Mouse (Mus musculus) mouse trophoblast stem cell (cell line): ENCODE measurements around the gene Pafah2.

Source experiments
- in situ Hi-C, 2 experiments: fragments of 300-500 bp; cut with MseI, MboI; formaldehyde crosslinking; loops; 2 replicates in 1 of 2; 3 replicates in 1 of 2; pipeline ENCODE4 v1.15.1; 2025

Gene Pafah2

DNA sequence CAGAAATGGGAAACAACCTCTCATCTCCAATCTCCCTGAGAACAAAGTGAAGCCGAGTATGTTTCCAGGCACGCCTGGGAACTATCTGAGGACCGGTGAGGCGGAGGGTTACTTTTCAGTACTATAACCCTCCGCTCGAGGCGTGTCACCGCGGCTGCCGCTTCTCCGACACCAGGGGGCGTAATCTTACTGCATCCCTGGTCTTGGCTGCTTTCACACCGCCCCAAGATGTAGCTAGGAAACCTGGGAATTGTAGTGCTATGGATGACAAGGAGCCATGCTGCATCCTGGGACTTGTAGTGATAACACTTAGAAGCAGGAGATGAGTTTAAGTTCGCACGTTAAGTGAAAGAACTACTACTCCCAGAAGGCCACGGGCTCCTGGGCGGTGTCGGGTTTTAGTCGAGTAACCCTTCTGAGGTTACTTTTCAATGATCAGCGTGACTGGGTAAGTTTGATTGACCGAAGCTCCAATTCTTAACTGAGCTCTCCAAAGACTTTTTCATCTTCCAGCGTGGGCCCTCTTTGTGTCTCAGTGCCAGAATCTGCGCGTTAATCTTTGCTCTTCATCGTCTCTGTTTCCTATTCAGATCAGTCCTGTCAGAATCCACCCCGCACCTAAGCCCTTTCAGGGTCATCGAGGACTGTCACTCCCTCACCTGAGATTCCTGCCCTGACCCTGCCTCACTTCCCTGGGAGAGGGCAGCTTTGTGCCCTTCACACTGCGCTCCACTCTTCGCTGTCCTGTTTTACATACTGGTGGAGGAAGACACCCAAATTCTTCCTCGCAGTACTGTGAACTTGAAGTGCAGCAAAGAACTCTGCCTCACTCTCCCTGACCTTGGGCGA is at the start of gene Pafah2:
Gene Pafah2 (plus strand): TSS at position 344 of the 849 bp plus-strand sequence.
- in situ Hi-C loops, result loop anchor here in 1 of 2 experiments (5.0 kb wide), 1 partner anchor 81 kb away; no protein-coding TSS in a partner anchor

GRCm38 (mm10) chr4:134348078-134348477 is 48.0 kb upstream of the Pafah2 start:
- in situ Hi-C loops, result no loop called here

DNA sequence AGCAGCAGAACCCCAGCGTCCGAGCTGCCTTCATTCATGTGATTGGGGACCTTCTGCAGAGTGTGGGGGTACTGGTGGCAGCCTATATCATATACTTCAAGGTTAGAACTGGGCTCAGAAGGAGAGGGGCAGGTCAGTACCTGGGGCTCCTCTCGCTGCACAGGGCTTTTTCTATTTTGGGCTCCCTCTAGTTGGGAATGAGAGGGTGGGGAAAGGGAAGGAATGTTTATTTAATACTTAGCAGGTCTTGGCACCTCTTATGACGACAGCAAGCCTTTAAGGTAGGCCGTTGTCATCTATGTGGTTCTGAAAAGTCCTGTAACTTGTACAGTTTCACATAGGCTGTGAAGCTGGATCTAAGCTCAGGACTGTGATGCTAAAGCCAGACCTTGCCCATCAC is 47.6 kb upstream of the Pafah2 start:
- in situ Hi-C loops, result no loop called here

DNA sequence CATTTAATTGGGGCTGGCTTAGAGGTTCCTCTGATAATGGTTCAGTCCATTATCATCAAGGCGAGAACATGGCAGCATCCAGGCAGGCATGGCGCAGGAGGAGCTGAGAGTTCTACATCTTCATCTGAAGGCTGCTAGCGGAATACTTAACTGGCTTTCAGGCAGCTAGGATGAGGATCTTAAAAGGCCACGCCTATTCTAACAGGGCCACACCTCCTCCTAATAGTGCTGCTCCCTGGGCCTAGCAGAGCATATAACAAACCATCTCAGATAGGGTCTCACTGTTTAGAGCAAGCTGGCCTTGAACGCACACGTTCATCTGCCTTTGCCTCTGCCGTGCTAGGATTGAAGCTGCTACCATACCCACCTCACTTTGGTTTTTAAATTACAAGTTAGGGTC is 46.3 kb upstream of the Pafah2 start:
- in situ Hi-C loops, result no loop called here

DNA sequence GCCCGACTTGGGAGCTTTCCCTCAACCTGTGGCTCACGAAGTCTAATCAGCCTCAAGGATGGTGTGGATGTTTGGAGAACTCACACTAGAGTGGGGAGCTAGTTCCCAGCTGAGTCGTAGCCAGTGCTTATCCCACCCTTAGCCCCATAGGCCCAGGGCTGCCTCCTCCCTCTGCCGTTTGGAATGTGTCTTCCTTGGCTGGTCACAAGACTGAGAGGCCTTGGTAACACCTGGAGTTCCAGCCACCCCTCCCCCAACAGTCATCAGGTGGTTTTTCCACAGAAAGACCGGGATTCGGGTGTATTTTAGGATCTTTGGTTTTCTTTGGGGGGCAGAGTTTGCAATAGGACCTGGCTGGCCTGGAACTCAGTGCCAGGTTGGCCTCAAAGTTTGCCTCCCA is 45.5 kb upstream of the Pafah2 start:
- in situ Hi-C loops, result no loop called here

DNA sequence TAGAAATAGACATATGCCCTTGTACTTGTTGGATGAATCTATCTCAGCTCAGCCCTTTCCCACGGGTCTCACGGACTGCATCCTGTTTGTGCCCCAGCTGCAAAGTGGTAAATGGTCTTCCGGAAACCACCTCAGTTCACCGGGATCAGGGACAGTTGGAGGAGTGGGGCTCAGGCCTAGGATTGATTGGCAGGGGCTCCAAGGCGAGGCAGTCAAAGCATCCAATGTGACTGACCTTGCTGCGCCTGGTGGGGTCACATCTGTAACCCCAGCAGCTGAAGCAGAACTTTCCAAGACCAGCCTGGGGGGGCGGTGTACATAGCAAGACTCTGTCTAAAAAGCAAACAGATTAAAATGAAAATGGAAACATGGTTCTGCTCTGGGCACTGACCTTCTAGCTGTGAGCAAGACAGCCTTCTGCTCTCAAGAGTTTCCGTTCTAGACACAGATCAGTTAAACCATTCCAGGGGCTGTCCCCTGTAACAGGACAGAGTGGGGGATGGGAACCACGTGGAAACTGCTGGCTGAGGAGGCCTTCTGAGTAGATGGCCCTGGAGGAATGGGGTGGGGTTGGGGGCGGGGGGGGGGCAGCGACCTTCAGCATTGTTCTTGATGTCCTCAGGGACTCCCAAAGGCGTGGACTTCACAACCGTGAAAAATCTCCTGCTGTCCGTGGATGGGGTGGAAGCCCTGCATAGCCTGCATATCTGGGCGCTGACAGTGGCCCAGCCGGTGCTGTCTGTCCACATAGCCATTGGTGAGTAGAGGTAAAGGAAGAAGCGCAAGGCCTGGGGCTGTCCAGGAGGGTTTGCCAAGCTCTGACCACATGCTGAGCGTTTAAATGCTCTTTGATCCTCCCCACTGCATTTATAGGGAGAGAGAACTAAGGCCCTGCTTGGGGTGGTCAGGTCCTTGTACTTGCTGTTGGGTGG is 44.5 kb upstream of the Pafah2 start:
- in situ Hi-C loops, result no loop called here

- in situ Hi-C loops, result no loop called here
Measured at GRCm38 (mm10) chr4:134352261-134352707, 43.8 kb upstream of the Pafah2 start.

GRCm38 (mm10) chr4:134352929-134353328 is 43.2 kb upstream of the Pafah2 start:
- in situ Hi-C loops, result no loop called here

DNA sequence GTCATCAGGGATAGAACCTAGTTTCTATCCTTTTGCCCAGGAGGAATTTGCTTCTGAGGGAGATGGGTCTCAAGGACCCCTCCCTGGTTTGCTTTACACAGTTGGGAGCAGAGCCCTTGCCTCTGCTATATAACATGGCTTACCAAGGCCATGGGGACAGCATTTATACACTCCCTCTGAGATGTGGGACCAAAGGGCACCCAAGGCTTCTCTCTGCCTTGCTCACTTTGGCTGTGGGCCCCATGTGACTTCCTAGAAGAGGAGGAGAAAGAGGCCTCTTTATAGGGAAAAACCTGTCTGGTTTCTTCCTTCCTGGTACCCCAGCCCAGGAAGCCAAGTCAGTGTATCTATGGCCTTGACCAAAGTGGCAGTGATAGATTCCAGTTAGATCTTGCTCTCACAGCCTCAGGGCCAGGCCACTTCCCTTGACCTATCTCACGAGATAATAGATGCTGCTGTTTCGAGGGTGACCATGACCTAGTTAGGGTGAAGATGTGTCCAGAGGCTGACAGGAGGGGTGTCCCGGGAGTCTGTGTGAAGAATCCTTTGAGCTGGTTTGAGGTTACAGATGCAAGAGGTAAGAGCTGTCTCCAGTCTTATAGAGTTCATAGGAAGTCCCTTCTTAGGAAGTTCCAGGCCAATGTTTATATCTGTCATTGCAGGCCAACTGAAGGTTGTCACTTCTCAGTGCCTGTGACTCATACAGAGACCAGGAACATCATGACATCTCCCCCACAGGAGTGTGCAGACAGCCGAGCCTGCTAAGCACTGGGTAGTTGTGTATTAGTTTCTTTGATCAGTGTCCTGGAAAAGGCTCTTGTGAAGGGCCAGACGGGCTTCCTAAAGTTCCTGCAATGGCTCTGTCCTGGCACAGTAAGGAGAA is 42.4 kb upstream of the Pafah2 start:
- in situ Hi-C loops, result no loop called here

- in situ Hi-C loops, result no loop called here
Measured at GRCm38 (mm10) chr4:134355841-134356452, 40.2 kb upstream of the Pafah2 start.

DNA sequence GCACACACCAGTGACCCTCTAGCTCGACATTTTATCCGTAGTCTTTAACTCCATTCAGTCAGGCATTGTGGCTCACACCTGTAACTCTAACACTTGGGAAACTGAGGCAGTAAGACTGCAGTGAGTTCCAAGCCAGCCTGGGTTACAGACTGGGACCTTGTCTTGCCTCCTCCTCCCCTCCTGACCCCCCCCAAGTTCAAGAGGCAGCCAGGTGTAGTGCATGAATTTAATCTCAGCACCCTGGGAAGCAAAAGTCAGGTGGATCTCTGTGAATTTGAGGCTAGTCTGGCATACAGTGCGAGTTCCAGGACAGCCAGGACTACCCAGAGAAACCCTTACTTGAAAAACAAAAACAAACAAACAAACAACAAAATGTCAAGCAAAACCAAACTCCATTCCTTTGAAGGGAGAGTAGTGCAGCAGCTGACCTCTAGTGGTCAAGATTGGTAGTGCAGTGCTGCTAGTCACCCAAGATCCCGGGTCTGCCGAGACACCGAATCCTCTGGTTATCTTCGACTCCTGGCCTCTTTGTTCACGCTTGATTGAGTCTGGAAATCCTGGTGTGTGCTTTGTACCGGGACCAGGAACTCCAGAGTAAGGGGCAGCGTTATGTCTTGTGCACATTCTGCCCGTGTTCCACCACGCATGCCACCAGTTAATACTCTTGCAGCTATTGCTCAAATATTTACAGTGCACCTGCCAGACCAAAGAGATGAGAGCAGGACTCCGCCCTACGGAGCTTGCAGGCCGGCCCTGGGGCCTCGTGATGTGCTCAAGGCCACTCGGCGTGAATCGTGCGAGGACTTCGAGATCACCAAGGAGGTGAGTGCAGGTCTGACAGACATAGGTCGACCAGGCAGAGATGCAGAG is 39.3 kb upstream of the Pafah2 start:
- in situ Hi-C loops, result no loop called here

GRCm38 (mm10) chr4:134357461-134357771 is 38.7 kb upstream of the Pafah2 start:
- in situ Hi-C loops, result no loop called here

GRCm38 (mm10) chr4:134359649-134360048 is 36.5 kb upstream of the Pafah2 start:
- in situ Hi-C loops, result no loop called here

DNA sequence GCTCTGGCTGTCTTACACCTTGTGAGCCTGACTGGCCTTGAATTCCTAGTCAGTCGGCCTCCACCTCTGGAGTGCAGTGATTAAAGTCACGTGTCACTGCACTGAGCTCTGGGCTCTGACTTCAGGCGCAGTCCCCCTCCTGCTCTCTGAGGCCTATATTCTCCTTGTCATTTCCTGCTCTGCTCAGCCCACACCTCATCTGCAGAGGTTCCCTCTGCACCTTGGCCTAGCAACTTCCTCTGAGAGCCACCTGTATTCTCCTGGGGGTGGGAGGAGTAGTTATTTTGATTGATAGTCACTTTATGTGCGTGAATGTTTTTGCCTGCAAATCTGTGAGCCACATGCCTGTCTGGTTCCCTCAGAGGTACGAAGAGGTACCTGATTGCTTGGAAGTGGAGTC is 34.9 kb upstream of the Pafah2 start:
- in situ Hi-C loops, result no loop called here

- in situ Hi-C loops, result no loop called here
Measured at GRCm38 (mm10) chr4:134362124-134362523, 34.0 kb upstream of the Pafah2 start.

DNA sequence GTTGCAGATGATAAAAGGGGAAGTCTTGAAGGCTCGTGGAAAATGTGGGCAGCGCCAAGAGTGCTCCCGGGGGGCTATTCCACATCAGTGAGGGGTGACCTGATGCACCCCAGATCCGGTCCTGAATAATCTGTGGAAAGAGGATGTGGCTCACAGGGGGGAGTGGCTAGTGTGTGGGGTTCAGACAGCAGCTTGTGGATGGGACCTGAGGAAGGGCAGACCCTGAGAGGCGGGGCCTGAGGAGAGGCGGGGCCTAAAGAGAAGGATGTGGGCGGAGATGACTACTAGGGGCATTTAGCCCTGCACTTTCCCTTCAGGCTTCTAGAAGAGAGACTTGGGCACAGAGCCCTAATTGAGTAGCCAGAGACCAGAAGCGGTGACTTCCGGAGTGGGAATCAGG is 33.5 kb upstream of the Pafah2 start:
- in situ Hi-C loops, result no loop called here

DNA sequence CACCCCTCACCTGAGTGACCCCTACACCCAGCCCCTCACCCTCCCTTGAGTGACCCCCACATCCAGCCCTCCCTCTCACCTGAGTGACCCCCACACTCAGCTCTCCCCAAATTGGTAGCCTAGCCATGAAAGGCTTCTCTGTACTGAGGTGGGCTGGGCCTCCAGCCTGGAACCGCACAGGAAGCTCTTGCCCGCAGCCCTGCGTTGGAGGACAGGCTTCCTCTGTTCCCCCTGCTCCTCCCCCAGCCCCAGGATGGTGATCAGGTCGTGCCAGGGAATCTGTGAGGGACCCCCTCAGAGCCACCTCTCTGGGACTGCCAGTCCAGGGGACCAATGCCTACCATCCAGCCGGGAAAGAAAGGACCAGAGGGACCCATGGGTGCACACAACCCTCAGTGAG is 30.8 kb upstream of the Pafah2 start:
- in situ Hi-C loops, result no loop called here

GRCm38 (mm10) chr4:134370649-134371221 is 25.4 kb upstream of the Pafah2 start:
- in situ Hi-C loops, result no loop called here

DNA sequence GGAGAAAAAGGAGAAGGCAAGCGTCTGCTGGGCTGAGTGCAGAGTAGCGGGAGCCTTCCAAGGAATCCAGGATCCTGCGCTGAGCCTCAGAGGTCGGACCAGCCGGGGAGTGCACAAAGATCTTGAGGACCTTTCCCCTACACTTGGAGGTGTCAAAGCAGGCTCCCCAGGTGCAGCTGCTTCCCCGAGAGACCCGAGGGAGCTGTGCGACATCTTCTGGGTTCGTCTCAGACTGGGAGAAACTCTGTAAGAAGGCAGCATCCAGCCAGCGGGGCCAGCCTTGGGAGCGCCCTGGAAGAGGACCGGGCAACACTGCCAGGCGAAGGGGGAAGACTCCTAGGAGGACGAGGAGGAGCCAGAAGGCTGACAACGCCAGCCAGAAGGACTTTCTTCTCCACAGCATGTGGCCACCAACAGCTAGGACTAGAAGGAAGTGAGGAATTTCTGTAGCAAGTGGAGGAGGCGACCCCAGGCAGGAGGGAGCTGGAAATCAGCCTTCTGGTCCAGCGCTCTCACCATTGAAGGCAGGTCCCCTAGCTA is 24.7 kb upstream of the Pafah2 start:
- in situ Hi-C loops, result no loop called here
